In genomic region chr19:12003568-12003967, GRCm38 (mm10) we compare ENCODE assay signal across 36 mouse cellular contexts. TPM values are rescaled to one million over a fixed set of nuclear protein-coding genes. Genes with fewer than 3 reads are reported as not detected.
DNase-seq lines count a peak whose midpoint lies in the region; ATAC-seq and TF ChIP-seq lines count a peak whose summit lies in the region.
"Had no signal": no experiment of that assay in that cellular context is flagged by ENCODE, and none has a peak within 500 bp of the region (broad histone marks: within the 10 kb centered on the region; RNA-seq: fewer than 3 reads in every experiment).

No protein-coding gene starts in this region.

- in situ Hi-C loops in Patski (cut with MboI; ENCODE audit: low pct_unique_long_range_greater_than_20kb): no loop called here

- 66% methylated on average over 2 of the region's 2 CpGs for WGBS in kidney, adult 2 months
- 85% methylated on average over 2 of the region's 2 CpGs for WGBS in kidney, embryonic 16.5 days
- 59% methylated on average over 2 of the region's 2 CpGs for WGBS in lung, postnatal 0 days

- no peak overlapping the region for H3K4me2 ChIP-seq in kidney, embryonic 16.5 days (replicated peaks; ENCODE audit: low read depth, low read length)
- no peak overlapping the region for H3K4me2 ChIP-seq in lung, postnatal 0 days (replicated peaks; ENCODE audit: low read depth, low read length)

- H3K9ac ChIP-seq in kidney, embryonic 16.5 days (replicated peaks; ENCODE audit: low read length): no peak overlapping the region
- H3K9ac ChIP-seq in lung, postnatal 0 days (replicated peaks; ENCODE audit: low read depth): no peak overlapping the region
- H3K9ac ChIP-seq: heart, embryonic 15.5 days; hindbrain, embryonic 13.5 days; midbrain, embryonic 15.5 days; neural tube, embryonic 13.5 days had no signal

- no peaks in the 10 kb centered on the region for H3K9me3 ChIP-seq in kidney, embryonic 16.5 days (ENCODE audit: low read length)
- no peaks in the 10 kb centered on the region for H3K9me3 ChIP-seq in lung, postnatal 0 days (ENCODE audit: low read length)
- H3K9me3 ChIP-seq: G1E; heart, embryonic 10.5 days; heart, embryonic 15.5 days; hindbrain, embryonic 13.5 days; limb, embryonic 13.5 days; midbrain, embryonic 15.5 days; neural tube, embryonic 13.5 days had no signal

- H3K36me3 ChIP-seq in kidney, adult 2 months (ENCODE audit: control insufficient read depth, insufficient read depth, low read length): no peaks in the 10 kb centered on the region
- no peaks in the 10 kb centered on the region for H3K36me3 ChIP-seq in kidney, embryonic 16.5 days (ENCODE audit: insufficient read depth, low read length)
- no peaks in the 10 kb centered on the region for H3K36me3 ChIP-seq in lung, postnatal 0 days (ENCODE audit: insufficient read depth, low read length)
- H3K36me3 ChIP-seq: G1E; heart, embryonic 10.5 days; heart, embryonic 15.5 days; hindbrain, embryonic 13.5 days; limb, embryonic 13.5 days; midbrain, embryonic 15.5 days; neural tube, embryonic 13.5 days had no signal

- POLR2A ChIA-PET in Patski (lab: Charles Lee): interaction anchor here (0.6 kb wide), 1 partner anchor 32 kb away, joined by 3 read pairs; no protein-coding TSS in a partner anchor

- H3K27me3 ChIP-seq in kidney, adult 2 months (replicated peaks; ENCODE audit: control insufficient read depth, insufficient read depth, low read length): no peaks in the 10 kb centered on the region
- no peaks in the 10 kb centered on the region for H3K27me3 ChIP-seq in kidney, embryonic 16.5 days (ENCODE audit: insufficient read depth, low read length)
- no peaks in the 10 kb centered on the region for H3K27me3 ChIP-seq in lung, postnatal 0 days (replicated peaks; ENCODE audit: insufficient read depth, low read length)
- H3K27me3 ChIP-seq in Patski: no peaks in the 10 kb centered on the region
- H3K27me3 ChIP-seq: heart, embryonic 15.5 days; hindbrain, embryonic 13.5 days; limb, embryonic 13.5 days; midbrain, embryonic 15.5 days; neural tube, embryonic 13.5 days had no signal

- TF ChIP-seq EP300 in lung, postnatal 0 days (IDR thresholded peaks at IDR 0.05): 0 out of 2 replicates have a peak, but pooled peaks have one; percentile 29

- DNase-seq in cerebellum, adult 9-10 months: peak; percentile 36
- no peak for DNase-seq in cerebellum, postnatal 36 days
- peak; percentile 64 for DNase-seq in kidney, adult 2 months
- peak; percentile 23 for DNase-seq in lung, postnatal 0 days (ENCODE audit: low spot score)
- DNase-seq in lung, postnatal 36 days: no peak
- DNase-seq in Patski (ENCODE audit: low read depth, low spot score): no peak
- DNase-seq in left cerebral cortex, adult 18-20 months (ENCODE audit: low spot score in 2 of 2): no peak
- DNase-seq: adrenal gland, postnatal 14 days; cerebellum, adult 11 months; cerebellum, postnatal 14 days; gastrocnemius, postnatal 14 days; right cerebral cortex, postnatal 4 days; thymus, adult 2 months; thymus, postnatal 36 days had no signal

- CTCF ChIA-PET in Patski (lab: Charles Lee): interaction anchor here (1.0 to 4.0 kb wide), 4 partner anchors 9 to 33 kb away, joined by 4 to 12 read pairs (median 7); no protein-coding TSS in a partner anchor

- H3K4me1 ChIP-seq in kidney, adult 2 months (ENCODE audit: control insufficient read depth, insufficient read depth, low read length): peaks cover 4% of the 10 kb centered on the region; the same call in 1 of the 2 replicates
- peaks cover 19% of the 10 kb centered on the region for H3K4me1 ChIP-seq in kidney, embryonic 16.5 days (ENCODE audit: insufficient read depth, low read length)
- peaks cover 4% of the 10 kb centered on the region; the same call in 1 of the 2 replicates for H3K4me1 ChIP-seq in lung, postnatal 0 days (ENCODE audit: insufficient read depth, low read depth, low read length)

- no peak for ATAC-seq in kidney, embryonic 16.5 days (ENCODE audit: low FRiP score, low TSS enrichment)
- no peak for ATAC-seq in lung, postnatal 0 days
- ATAC-seq in Patski: peak; percentile 68
- ATAC-seq: forebrain, embryonic 14.5 days; midbrain, embryonic 15.5 days had no signal

- no peak overlapping the region for H3K27ac ChIP-seq in kidney, adult 2 months (ENCODE audit: insufficient read depth, low read depth, low read length)
- no peak overlapping the region for H3K27ac ChIP-seq in kidney, embryonic 16.5 days (ENCODE audit: low read length)
- no peak overlapping the region for H3K27ac ChIP-seq in lung, postnatal 0 days (ENCODE audit: low read length)
- H3K27ac ChIP-seq: hindbrain, embryonic 13.5 days; kidney, postnatal 0 days; limb, embryonic 13.5 days; macrophage; neural tube, embryonic 13.5 days; stomach, postnatal 0 days had no signal

- no peak overlapping the region for H3K4me3 ChIP-seq in kidney, adult 2 months (ENCODE audit: insufficient read depth, low read depth, low read length)
- H3K4me3 ChIP-seq in kidney, embryonic 16.5 days (ENCODE audit: low read length): no peak overlapping the region
- no peak overlapping the region for H3K4me3 ChIP-seq in lung, postnatal 0 days (ENCODE audit: low read depth, low read length)
- H3K4me3 ChIP-seq: heart, embryonic 15.5 days; limb, embryonic 13.5 days had no signal

- TF ChIP-seq POLR2A in kidney, adult 2 months (IDR thresholded peaks at IDR 0.05; ENCODE audit: low read depth, low read length): no peak

- TF ChIP-seq CTCF in kidney, adult 2 months (conservative IDR thresholded peaks at IDR 0.05; ENCODE audit: insufficient read depth, insufficient read length, low read depth, low read length): no peak
- no peak for TF ChIP-seq CTCF in lung, postnatal 0 days (IDR thresholded peaks at IDR 0.05)
- TF ChIP-seq CTCF in Patski (IDR thresholded peaks at IDR 0.05): no peak

RNA-seq across cellular contexts. Expression of gene Olfr1423, which starts 37.5 kb away (rescaled TPM):
- polyA plus RNA-seq in kidney, adult 2 months (2012; rRNA removed): not detected in 2 replicates
- polyA plus RNA-seq in kidney, embryonic 16.5 days (2015; fragmentation: Nextera tagmentation; extraction: Ambion mirVana): not detected in 2 replicates
- polyA plus RNA-seq in lung, postnatal 0 days (2015; fragmentation: Nextera tagmentation; extraction: Ambion mirVana): not detected in 2 replicates
- polyA plus RNA-seq in Patski (2021): not detected
- not detected for total RNA-seq in left cerebral cortex, adult 18-20 months (2021)
- total RNA-seq: adrenal gland, postnatal 14 days; gastrocnemius, postnatal 14 days; granulocyte monocyte progenitor cell, adult 5-6 weeks; heart, postnatal 25 days; layer of hippocampus, adult 2 months; layer of hippocampus, postnatal 14 days; left cerebral cortex, adult 8-10 months; left cerebral cortex, postnatal 36 days had no signal
- polyA plus RNA-seq: embryonic facial prominence, embryonic 11.5 days; forebrain, embryonic 14.5 days; G1E; heart, embryonic 15.5 days; hindbrain, embryonic 13.5 days; kidney, postnatal 0 days; limb, embryonic 13.5 days; macrophage; midbrain, embryonic 15.5 days; neural tube, embryonic 13.5 days; spleen, adult 2 months; stomach, postnatal 0 days; thymus, adult 2 months had no signal

RNA-seq across cellular contexts. Expression of gene Osbp, which starts 37.8 kb away (rescaled TPM):
- 21.7 and 24.8 TPM in 2 replicates for polyA plus RNA-seq in kidney, adult 2 months (2012; rRNA removed)
- 4.1 and 4.2 TPM in 2 replicates for polyA plus RNA-seq in kidney, embryonic 16.5 days (2015; fragmentation: Nextera tagmentation; extraction: Ambion mirVana)
- polyA plus RNA-seq in lung, postnatal 0 days (2015; fragmentation: Nextera tagmentation; extraction: Ambion mirVana): 4.6 and 5.2 TPM in 2 replicates
- 104 TPM for polyA plus RNA-seq in Patski (2021)
- total RNA-seq in left cerebral cortex, adult 18-20 months (2021): 10 to 100 TPM; 55.9 to 58.2 TPM

RNA-seq across cellular contexts. Expression of gene Olfr1424, which starts 58.9 kb away (rescaled TPM):
- not detected in 2 replicates for polyA plus RNA-seq in kidney, adult 2 months (2012; rRNA removed)
- not detected in 2 replicates for polyA plus RNA-seq in kidney, embryonic 16.5 days (2015; fragmentation: Nextera tagmentation; extraction: Ambion mirVana)
- polyA plus RNA-seq in lung, postnatal 0 days (2015; fragmentation: Nextera tagmentation; extraction: Ambion mirVana): not detected in 2 replicates
- not detected for polyA plus RNA-seq in Patski (2021)
- not detected for total RNA-seq in left cerebral cortex, adult 18-20 months (2021)
- total RNA-seq: adrenal gland, postnatal 14 days; G1E; gastrocnemius, postnatal 14 days; granulocyte monocyte progenitor cell, adult 5-6 weeks; heart, postnatal 25 days; layer of hippocampus, adult 2 months; layer of hippocampus, postnatal 14 days; left cerebral cortex, adult 8-10 months; left cerebral cortex, postnatal 36 days had no signal
- polyA plus RNA-seq: embryonic facial prominence, embryonic 11.5 days; forebrain, embryonic 14.5 days; G1E; heart, embryonic 10.5 days; heart, embryonic 15.5 days; hindbrain, embryonic 13.5 days; kidney, postnatal 0 days; limb, embryonic 13.5 days; liver, embryonic 11.5 days; liver, embryonic 16.5 days; macrophage; midbrain, embryonic 15.5 days; neural tube, embryonic 13.5 days; spleen, adult 2 months; stomach, postnatal 0 days; thymus, adult 2 months had no signal

Comparison
In these comparisons a context has a peak if more than half of its experiments do, and no peak if none do; other contexts are left out.
1. DNase-seq: peak in cerebellum, adult 9-10 months (single experiment), kidney, adult 2 months (single experiment) and lung, postnatal 0 days (single experiment); none in cerebellum, postnatal 36 days (0 of 2), lung, postnatal 36 days (single experiment), Patski (single experiment) and left cerebral cortex, adult 18-20 months (0 of 2).